Mouse (Mus musculus): Measurements from ENCODE around the gene Srek1ip1.

Gene Srek1ip1

DNA sequence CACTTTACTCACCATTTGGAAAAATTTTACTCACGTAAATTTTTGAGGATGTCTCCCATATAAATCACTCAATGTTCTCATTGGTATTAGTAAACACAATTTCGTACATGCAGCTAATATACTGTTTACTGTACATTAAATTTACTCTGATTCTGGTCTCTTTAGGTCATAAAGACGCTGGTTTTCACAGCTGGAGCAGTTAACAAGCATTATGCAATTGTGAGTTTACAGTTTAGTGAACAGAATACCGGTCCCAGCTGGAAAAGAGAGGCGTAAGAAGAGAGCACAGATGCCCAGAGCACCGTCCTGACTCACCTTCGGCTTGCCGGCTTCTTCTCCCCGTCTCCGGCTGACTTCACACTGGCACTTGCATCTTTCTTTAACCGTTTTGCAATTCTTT lies at the start of gene Srek1ip1:
Gene Srek1ip1 (plus strand): TSS at position 301 of the 400 bp plus-strand sequence.
- DNase-seq (ENCODE audit: extremely low spot score, low spot score): no peak

DNA sequence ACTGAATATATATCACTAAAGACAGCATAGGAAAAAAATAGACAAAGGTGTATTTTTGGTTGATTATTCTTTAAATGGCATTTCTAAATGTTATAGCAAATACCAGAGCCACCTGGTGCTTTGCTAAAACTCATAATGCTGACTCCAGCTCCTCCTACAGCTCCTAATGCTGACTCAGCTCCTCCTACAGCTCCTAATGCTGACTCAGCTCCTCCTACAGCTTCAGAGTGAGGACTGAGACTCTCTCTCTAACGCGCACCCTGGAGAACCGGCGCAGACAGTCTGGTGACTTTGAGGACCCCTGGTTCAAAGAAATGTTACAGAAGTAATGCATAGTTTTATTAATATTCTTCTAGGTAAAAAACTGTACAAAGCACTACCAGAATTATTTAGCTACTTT lies 49.4 kb upstream of the Srek1ip1 start:
- DNase-seq (ENCODE audit: extremely low spot score, low spot score): no peak

- no peak for DNase-seq (ENCODE audit: extremely low spot score, low spot score)
Observed at GRCm38 (mm10) chr13:104747032-104747431, 45.3 kb upstream of the Srek1ip1 start.

DNA sequence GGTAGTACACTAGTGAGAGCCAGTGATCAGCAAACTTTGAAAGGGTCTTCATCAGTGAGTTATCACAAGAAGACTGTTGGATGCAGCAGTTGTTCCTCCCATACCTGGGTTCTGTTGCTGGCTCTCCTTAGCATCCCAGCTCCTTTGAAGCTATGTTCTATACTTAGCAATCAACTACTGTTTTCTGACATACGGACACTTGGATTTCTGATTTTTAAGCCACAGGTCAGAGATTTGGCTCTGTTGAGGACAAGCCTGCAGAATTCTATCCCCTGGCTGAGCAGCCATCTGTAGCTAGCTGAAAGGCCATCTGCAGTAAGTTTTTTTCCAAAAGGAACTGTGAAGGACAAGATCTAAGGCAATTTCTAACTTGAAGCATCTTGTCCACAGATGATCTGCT lies 32.9 kb upstream of the Srek1ip1 start:
- no peak for DNase-seq (ENCODE audit: extremely low spot score, low spot score)

- DNase-seq (ENCODE audit: extremely low spot score, low spot score): no peak
Observed at GRCm38 (mm10) chr13:104762401-104762800, 29.9 kb upstream of the Srek1ip1 start.

- no peak for DNase-seq (ENCODE audit: extremely low spot score, low spot score)
Observed at GRCm38 (mm10) chr13:104763193-104763592, 29.1 kb upstream of the Srek1ip1 start.

DNA sequence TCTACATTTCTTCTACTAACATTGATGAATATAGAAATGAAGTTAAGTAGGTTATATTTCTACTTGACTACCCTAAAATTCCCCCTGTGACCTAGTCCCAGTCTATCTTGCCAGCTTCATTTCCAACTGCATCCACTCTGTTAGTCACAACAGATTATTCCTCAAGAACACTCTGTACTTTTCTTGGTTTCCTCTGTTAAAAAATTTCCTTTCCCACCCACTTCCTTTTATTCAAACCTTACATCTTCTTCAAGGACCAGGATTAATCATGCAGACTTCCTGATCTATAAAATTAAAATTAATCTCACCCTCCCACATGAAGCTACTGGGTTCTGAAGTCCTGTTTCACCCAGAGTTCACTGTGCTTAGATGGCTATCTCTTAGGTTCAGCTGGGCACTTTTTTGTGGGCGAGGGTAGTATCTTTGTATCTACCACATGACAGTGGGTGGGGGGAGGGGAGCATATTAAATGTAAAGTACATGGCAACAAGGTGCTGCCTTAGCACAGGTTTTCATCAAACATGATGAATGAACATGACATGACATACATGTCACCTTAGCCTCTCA lies 13.1 kb upstream of the Srek1ip1 start:
- no peak for DNase-seq (ENCODE audit: extremely low spot score, low spot score)

- no peak for DNase-seq (ENCODE audit: extremely low spot score, low spot score)
Observed at GRCm38 (mm10) chr13:104787260-104787659, 5.0 kb upstream of the Srek1ip1 start.

DNA sequence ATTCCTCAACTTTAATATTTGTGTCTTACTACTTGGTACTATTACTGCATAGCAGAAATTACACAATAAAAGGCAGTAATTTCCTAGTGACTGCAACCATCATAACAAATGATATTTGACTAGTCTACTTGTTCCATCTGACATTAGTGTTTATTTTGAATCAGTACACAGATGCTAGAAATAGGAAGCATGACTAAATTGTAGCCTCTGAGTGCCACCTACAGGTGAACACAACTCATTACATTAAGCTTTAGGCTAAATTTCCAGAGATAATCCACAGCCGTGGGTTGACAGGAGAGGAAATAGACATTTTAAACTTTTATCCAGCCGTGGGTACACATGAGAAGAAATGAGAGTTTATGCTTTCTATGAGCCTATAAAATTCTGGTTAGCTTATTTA lies 2.6 kb upstream of the Srek1ip1 start:
- DNase-seq (ENCODE audit: extremely low spot score, low spot score): no peak

- DNase-seq (ENCODE audit: extremely low spot score, low spot score): no peak
Observed at GRCm38 (mm10) chr13:104794421-104794820, 2.1 kb downstream of the Srek1ip1 start.

- DNase-seq (ENCODE audit: extremely low spot score, low spot score): no peak
Observed at GRCm38 (mm10) chr13:104799067-104799466, 6.8 kb downstream of the Srek1ip1 start.

DNA sequence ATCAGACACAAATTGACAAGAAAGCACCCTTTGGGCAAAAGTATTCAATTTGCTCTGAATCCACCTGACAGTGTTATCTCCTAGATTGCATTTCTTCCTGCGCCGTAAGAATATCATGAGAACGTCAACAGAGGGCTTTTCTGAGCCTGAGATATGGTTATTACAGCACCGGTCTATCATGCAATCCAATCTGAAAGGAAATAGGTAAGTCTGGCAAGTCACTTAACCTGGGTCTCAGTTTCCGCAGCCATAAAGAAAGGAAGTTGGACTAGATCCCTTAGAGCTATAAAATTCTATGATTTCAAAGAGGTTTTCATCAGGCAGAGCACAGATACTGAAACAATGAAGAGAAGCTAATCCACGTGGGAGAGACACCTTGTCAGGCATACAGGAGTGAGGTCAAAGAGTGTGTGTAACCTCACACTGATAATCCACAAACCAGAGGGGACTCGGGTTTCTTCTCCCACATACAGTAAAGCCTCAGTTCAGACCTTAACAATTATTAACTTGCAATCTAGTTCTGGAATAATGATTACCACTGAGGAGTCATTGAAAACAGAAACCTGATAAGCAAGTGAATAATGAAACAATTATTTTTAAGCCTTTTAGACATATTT lies 7.4 kb downstream of the Srek1ip1 start:
- no peak for DNase-seq (ENCODE audit: extremely low spot score, low spot score)

DNA sequence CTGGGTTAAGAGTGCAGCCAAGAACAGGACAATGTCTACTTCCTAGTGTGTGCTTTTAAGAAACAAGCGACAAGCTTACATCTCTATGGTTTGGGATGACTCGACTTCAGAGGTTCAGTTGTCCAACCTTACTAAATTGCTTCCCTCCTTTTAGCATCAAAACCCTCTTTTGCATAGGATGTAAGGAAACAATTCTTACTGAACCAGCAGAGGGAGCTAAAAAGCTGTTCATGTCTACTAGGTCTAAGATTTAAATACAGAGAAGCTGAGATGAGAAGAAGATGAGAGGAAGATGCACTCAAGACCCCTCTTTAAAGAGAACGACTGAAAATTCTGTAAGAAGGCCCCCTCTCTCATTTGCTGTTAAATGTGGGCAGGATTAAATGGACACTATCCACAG lies 13.4 kb downstream of the Srek1ip1 start:
- no peak for DNase-seq (ENCODE audit: extremely low spot score, low spot score)

- DNase-seq (ENCODE audit: extremely low spot score, low spot score): no peak
Observed at GRCm38 (mm10) chr13:104816270-104816634, 24.0 kb downstream of the Srek1ip1 start.

GRCm38 (mm10) chr13:104816635-104817571 lies 24.6 kb downstream of the Srek1ip1 start, which contains the start of gene Cwc27:
Gene Cwc27 (minus strand): TSS chr13:104817142.
- peak; percentile 87 for DNase-seq (ENCODE audit: extremely low spot score, low spot score)

GRCm38 (mm10) chr13:104817696-104818095 lies 25.4 kb downstream of the Srek1ip1 start:
- DNase-seq (ENCODE audit: extremely low spot score, low spot score): no peak

GRCm38 (mm10) chr13:104821192-104821591 lies 28.9 kb downstream of the Srek1ip1 start:
- DNase-seq (ENCODE audit: extremely low spot score, low spot score): no peak

DNA sequence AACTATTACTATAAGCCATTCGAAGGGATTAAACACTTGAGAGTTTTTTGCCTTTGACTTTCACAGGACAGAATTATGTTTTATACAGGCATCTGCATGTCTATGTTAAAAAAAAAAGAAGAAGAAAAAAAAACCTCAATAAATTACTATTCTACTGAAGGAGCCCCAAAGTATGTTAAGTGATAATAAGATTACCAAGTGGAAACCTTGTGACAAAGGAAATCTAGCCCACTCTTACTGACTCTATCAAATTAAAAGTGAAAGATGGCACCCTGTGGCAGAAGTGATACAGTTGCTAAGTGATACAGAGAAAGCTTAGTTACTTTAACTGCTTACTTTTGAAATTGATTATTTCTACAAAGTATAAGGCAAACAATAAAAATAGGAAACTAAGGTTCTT lies 29.6 kb downstream of the Srek1ip1 start:
- no peak for DNase-seq (ENCODE audit: extremely low spot score, low spot score)

- no peak for DNase-seq (ENCODE audit: extremely low spot score, low spot score)
Observed at GRCm38 (mm10) chr13:104822411-104822838, 30.1 kb downstream of the Srek1ip1 start.

DNA sequence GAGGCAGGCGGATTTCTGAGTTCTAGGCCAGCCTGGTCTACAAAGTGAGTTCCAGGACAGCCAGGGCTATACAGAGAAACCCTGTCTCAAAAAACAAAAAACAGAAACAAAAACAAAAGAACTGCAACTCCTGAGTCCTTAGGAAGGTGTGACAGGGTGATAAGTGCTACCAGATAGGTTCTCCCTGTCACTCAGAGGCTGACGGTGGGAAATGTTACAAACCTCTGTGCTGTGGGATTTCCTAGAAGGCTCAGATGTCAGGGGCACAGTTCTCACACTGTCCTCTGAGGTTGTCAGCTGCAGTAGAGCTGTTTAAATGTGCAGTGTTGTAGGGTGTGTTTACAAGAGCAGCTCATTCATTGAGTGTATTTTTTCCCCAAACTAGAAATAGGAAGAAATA lies 33.2 kb downstream of the Srek1ip1 start:
- DNase-seq (ENCODE audit: extremely low spot score, low spot score): no peak

GRCm38 (mm10) chr13:104832811-104833210 lies 40.5 kb downstream of the Srek1ip1 start:
- DNase-seq (ENCODE audit: extremely low spot score, low spot score): no peak

- no peak for DNase-seq (ENCODE audit: extremely low spot score, low spot score)
Observed at GRCm38 (mm10) chr13:104837628-104838027, 45.3 kb downstream of the Srek1ip1 start.
